Mouse (Mus musculus): ENCODE data around the gene Krt16. TPM values are rescaled to one million over a fixed set of nuclear protein-coding genes. Genes with fewer than 3 reads are reported as not detected.

The Krt16 gene
- total RNA-seq (2021) = not detected
- long read RNA-seq, experiment 1 = 0 reads
- long read RNA-seq, experiment 2 = 0 reads

GRCm38 (mm10) chr11:100248852-100249465, at the start of gene Krt16:
Gene Krt16, minus strand, starts transcription at chr11:100248902.
- intact Hi-C loops (cut with DNase I) = loop anchor here (1.0 kb wide), 1 partner anchor 16 kb away; no protein-coding TSS in a partner anchor
- DNase-seq = no peak

GRCm38 (mm10) chr11:100297801-100298200, 49.1 kb upstream of the Krt16 start:
- intact Hi-C loops (cut with DNase I) = loop anchor here (5.0 kb wide), 1 partner anchor 130 kb away; no protein-coding TSS in a partner anchor

DNA sequence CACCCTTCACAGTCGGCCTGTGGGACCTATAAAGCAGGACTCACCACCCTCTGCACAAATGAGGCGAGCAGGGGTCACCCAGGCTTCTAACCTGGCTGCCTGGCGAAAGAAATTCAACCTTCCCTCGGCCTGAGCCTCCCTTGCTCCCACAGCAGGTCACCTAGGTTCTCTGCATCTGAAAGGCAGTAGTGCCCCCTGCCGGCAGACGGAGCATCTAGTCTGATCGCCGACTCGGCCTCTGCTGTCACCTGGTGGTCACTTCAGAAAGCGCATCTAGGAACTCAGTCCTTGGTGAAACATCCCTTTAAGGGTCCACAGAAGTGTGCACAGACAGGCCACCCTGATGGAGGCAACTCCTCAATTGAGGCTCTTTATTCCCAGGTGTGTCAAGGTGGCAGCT, 46.6 kb upstream of the Krt16 start:
- peak; percentile 68 to 72 for DNase-seq
- intact Hi-C loops (cut with DNase I) = loop anchor here (5.0 kb wide), 1 partner anchor 128 kb away; no protein-coding TSS in a partner anchor

More at GRCm38 (mm10) chr11:100297801-100298200, 49.1 kb upstream of the Krt16 start:
- DNase-seq = no peak

- no peak for DNase-seq
- intact Hi-C loops (cut with DNase I) = no loop called here
Measured at GRCm38 (mm10) chr11:100292884-100293283, 44.2 kb upstream of the Krt16 start.

DNA sequence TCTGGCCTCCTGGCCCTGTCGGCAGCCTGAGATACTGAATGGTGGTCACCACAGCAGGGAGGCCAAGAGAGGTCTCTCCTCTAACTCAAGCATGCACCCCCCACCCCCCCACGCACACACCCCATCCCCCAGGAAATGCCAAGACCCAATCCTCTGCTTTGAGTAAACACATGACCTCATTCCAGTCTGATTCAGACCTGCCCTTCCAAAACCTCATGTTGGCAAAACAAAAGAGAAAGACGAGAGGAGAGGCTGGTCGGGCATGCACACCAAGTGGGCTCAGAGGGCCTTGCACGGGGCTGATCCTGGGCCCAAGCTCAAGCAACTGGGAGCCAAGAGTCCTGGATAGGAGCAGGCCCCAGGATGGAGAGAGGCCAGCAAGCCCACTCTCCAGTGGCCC, 41.5 kb upstream of the Krt16 start:
- intact Hi-C loops (cut with DNase I) = no loop called here
- no peak for DNase-seq

GRCm38 (mm10) chr11:100288942-100289341, 40.2 kb upstream of the Krt16 start:
- peak in 1 of 2 experiments; percentile 25 for DNase-seq
- intact Hi-C loops (cut with DNase I) = loop anchor here (10.0 kb wide), 2 partner anchors 824 to 914 kb away; partner anchors contain the start of gene Krt28

GRCm38 (mm10) chr11:100287024-100287423, 38.3 kb upstream of the Krt16 start:
- DNase-seq = peak; percentile 59 to 72
- intact Hi-C loops (cut with DNase I) = loop anchor here (10.0 kb wide), 2 partner anchors 822 to 912 kb away; partner anchors contain the start of gene Krt28

DNA sequence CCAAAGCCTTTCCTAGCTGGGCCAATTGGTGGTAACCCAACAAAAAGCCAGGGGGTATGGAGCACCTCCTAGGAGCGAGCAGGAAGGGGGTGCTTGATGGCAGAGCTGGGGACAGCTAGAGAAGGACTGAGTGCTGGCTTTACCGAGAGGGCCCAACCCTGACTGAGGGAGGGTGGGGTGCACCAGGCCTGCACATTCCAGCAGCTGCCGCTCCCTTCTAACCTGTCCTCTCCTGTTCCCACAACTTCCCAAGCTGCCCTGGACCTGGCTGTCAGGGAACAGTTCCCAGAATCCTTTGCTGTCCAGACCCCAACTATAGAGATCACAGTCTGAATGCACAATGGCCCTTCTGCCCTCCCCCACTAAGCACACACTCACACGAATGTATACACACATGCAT, 36.3 kb upstream of the Krt16 start:
- intact Hi-C loops (cut with DNase I) = loop anchor here (5.0 to 10.0 kb wide), 4 partner anchors 103 to 910 kb away; partner anchors contain the start of gene Krt28
- DNase-seq = no peak

DNA sequence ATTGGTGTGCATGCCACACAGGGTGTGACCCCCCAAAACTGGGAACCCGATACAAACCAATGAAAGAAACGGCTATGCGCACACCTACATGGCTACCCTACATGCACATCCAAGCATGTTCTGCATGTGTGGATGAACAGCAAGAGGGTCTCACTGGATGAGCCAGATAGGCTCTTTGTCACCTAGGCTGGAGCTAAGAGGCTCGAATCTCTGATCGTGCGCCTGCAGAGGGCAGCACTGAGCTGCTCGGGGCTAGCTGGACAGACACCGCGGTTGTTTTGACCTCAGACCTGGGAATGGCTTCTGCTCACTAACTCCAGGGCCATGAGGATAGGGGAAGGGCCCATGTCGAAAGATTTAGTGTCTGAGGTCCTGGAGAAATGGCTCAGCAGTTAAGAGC, 33.8 kb upstream of the Krt16 start:
- intact Hi-C loops (cut with DNase I) = loop anchor here (5.0 to 10.0 kb wide), 4 partner anchors 100 to 908 kb away; partner anchors contain the start of gene Krt28

DNA sequence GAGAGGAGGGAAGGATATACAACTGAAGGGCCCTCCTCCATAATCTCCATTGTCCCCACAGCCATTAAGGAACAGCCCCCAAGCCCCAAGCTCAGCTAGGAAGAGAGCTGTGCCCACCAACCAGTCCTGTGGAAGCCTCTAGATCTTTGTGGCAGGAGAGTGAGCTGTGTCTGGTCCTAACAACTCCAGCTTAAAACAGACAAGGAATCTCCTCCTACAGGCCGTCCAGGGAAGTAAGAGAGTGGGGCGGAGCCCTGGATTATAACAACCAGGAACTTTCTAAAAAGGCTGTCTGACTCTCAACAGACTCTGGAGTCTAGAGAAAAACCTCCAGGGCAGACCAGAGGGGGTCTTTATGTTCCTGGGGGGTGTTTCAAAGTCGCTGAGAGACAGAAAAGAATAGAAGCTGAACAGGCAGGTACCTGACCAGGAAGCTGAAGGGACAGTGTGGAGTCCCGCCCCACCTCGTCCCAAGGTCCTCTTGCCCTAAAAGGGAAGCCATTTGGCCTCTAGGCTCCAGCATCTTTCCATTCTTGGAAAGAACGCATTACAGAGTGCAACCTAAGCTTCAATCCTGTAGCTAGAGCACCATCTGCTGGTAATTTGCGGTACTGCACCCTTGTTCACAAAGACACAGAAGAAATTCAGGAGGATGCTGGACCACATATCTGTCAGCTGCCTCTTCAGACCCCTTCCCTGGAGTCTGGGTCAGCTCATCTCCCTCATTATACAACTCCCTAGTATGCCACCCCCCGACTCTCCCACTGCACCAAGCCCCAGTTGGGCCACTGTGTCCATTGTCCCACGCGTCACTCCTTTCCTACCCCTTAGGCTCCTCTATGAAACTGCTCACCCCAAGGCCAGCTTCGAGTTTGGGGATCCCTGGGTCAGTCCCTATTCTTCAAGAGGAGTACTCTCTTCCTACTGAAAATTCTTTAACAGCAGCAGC, 33.2 kb upstream of the Krt16 start:
- DNase-seq = peak; percentile 46 to 78
- intact Hi-C loops (cut with DNase I) = loop anchor here (5.0 to 10.0 kb wide), 4 partner anchors 100 to 907 kb away; partner anchors contain the start of gene Krt28

More for the DNA sequence above, 33.8 kb upstream of the Krt16 start:
- DNase-seq = peak; percentile 74 to 77

DNA sequence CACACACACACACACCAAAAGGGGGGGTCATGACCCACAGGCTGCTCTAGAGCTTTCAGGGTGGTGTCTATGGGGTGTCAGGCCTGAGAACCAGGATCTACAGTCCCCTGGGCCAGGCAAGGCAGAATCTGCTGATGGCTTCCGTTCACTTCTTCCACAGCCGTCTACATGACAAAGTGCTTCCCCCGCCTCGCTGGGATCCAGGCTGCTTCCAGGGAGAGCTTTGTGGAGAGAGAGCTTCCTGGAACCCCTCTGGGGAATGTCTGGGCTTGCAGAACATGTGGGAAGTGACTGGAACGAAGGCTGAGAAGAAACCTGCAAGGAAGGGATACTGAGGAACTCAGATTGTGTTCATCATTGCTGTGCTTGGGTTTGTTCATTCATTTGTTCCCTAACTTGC, 30.1 kb upstream of the Krt16 start:
- intact Hi-C loops (cut with DNase I) = no loop called here
- DNase-seq = no peak

DNA sequence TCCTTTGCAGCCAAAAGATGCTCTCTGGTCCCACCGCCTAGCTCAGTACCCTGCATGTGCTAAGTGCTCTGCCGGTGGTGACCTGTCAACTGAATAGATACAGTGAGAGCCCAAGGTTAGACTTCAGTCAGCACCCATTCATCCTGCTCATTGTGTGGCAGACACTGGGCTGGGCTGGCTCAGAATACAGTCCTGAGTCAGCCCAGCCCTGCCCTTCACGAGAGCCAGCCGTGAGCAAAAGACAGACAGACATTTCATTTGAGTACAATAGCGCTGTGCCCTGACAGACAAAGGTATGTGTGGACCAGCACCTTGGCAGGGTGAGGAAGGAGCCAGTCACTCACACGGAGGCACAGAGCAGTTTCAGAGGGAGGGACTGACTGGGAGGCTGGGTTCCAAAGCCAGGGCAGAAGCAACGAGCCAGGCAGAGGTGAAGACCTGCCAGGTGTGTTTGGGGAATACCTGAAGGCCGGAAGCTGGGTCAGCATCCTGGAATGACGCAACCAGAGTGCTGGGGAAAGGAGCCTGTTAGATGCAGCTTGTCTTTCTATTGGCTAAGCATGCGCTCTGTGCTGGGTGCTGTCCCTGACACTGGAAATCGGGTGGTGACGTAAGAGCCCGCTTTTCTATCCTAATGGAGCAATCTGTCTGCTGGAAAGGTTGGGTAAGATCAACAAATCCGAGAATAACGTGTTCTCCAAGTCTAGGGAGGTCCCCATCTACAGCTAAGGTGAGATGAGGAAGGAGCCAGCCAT, 29.2 kb upstream of the Krt16 start:
- DNase-seq = no peak
- intact Hi-C loops (cut with DNase I) = no loop called here

DNA sequence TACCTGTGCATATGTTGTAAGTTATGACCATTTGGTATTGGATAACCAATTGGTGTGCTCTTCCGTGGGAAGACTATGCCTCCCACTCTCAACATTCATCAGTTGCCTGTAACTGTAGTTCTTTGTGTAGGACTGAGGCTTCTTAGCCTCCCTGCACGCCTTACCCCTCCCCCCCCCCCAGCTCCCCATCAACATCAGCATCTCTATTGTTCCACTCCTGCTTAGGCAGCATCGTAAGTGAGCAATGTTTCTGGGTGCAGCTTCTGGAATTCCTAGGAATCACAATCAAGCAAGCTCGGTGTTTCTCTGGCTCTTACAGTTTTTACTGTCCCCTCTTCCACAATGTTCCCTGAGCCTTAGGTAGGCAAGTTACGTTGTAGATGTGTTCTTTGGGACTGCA, 26.8 kb upstream of the Krt16 start:
- intact Hi-C loops (cut with DNase I) = no loop called here
- DNase-seq = no peak

DNA sequence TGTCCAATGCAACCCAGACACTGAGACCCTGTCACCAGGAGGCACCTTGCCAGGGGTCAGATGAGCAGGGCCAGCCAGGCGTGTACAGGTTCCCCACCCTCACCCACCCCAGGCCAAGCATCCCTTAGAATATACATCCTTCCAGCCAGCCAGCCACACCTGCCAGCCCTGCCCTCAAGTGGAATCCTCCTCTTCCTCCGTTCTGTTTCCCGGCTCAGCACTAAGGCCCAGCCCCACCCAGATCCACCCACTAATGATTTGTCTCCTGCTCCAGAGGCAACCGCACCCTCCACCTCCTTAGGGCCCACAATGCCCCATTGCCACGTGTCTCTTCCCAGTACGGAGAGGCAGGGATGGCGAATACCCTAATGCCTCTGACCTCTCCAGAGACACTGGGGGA, 26.0 kb upstream of the Krt16 start:
- DNase-seq = no peak
- intact Hi-C loops (cut with DNase I) = no loop called here

- intact Hi-C loops (cut with DNase I) = no loop called here
- DNase-seq = no peak
Measured at GRCm38 (mm10) chr11:100271878-100272277, 23.2 kb upstream of the Krt16 start.

GRCm38 (mm10) chr11:100269821-100270332, 21.2 kb upstream of the Krt16 start, which contains the start of gene Krt42:
Gene Krt42, minus strand, starts transcription at chr11:100269871.
- no peak for DNase-seq
- intact Hi-C loops (cut with DNase I) = no loop called here

DNA sequence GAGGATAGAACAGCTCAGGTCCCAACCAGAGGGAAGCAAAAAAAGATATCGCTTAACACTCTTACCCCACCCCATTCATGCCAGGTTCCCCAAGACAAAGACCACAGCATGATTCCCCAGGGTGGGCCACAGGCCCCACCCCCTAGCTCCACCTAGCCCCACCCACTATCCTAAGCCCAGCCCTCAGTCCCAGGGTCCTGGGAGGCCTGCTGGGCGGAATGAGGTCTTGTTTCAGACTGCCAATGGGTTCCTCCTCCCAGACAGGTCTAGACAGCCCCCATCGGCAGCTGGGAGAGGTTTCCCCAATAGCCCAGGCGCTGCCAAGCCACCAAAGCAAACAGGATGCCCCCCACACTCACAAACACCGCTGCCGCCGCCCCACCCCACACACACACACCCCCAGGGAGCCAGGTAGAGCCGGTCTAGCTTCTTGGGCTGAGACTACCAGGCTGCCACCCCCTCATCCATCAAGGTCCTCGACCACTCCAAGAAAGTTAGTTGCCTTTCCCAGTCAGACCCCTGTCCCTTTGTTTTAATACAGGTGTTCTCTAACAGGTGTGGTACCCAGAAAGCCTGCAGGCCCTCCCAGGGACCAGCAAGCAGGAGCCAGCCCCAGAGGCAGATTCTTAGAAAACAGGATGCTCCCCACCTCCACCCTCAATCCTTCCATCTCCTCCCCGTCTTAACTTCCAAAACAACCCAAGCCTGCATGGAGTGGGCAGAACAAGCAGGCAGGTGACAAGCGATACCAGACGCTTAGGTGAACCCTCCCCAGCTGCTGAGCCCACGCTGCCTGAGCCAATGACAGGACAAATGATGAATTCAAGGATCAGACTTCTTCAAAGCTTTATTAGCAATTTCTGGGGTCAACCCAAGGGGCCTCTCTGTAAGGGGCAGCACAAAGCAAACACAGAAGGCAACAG, 13.6 kb upstream of the Krt16 start:
- peak in 1 of 2 experiments; percentile 5 for DNase-seq
- intact Hi-C loops (cut with DNase I) = no loop called here

GRCm38 (mm10) chr11:100261235-100261605, 12.5 kb upstream of the Krt16 start:
- intact Hi-C loops (cut with DNase I) = no loop called here
- no peak for DNase-seq

All from gastrocnemius, postnatal 36 days (tissue).